Mouse (Mus musculus) CH12.LX (cell line): ENCODE measurements around the gene Ttc33.

ENCODE experiments used
- POLR2A ChIP-seq: IDR thresholded peaks from 2 replicates; pipeline ENCODE4 v1.6.1; 2011; ENCODE audit warnings: low read depth, mild to moderate bottlenecking, improper control_type of control experiment, low read length
- SMC3 ChIP-seq: IDR thresholded peaks from 2 replicates; pipeline ENCODE4 v1.6.1; 2011; ENCODE audit warnings: low read depth, low read length, improper control_type of control experiment

DNA sequence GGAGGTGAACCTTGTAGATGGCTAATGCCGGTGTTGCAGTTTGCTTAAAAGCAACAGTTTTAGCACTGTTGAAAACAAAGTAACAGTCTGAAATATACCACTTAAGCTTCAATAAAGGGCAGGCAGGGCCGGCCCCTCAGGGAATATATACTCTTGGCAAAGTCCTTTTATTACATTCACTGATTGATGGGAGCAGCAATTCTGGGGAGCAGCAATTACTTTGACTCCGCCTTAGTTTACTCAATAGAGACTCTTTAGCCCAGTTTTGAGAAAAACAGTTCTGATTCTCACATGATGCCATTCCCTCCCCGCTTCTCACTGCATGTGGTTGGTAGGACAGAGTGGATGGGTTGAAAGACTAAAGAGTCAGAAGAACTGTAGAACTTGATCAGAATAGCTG, 36.1 kb upstream of the Ttc33 start:
- TF ChIP-seq SMC3 (no peak), POLR2A (no peak)
